Mouse (Mus musculus) B cell, adult 2 months (primary cell): Measurements from ENCODE around the gene Sprr2k.
"Not testable (repeated sequence)": the region's sequence is repeated elsewhere in the genome, so short reads cannot be mapped to it uniquely, and the experiment has no call there.

ENCODE experiments used
- DNase-seq, 2 experiments: peaks; one replicate each; pipeline ENCODE4 v3.0.0; 2022

Gene Sprr2k

GRCm38 (mm10) chr3:92432282-92432681, at the start of gene Sprr2k:
TSS of gene Sprr2k (plus strand) at chr3:92432582.
- DNase-seq = no peak

- DNase-seq = no peak
Observed at GRCm38 (mm10) chr3:92385385-92385784, 47.0 kb upstream of the Sprr2k start, which contains the start of gene Sprr2h. TSS of gene Sprr2h (plus strand) at chr3:92385685.

- DNase-seq = no peak
Observed at GRCm38 (mm10) chr3:92394301-92394700, 38.1 kb upstream of the Sprr2k start.

- no peak for DNase-seq
Observed at GRCm38 (mm10) chr3:92407691-92408090, 24.7 kb upstream of the Sprr2k start, which contains the start of gene Sprr2i. TSS of gene Sprr2i (plus strand) at chr3:92407991.

- DNase-seq = no peak
Observed at GRCm38 (mm10) chr3:92417782-92418181, 14.6 kb upstream of the Sprr2k start, which contains the start of gene Sprr2j-ps. TSS of gene Sprr2j-ps (plus strand) at chr3:92418082.

- no peak for DNase-seq
Observed at GRCm38 (mm10) chr3:92429323-92429722, 3.1 kb upstream of the Sprr2k start, which contains the start of gene Gm9774. TSS of gene Gm9774 (minus strand) at chr3:92429423.

- DNase-seq = no peak
Observed at GRCm38 (mm10) chr3:92438689-92439088, 6.3 kb downstream of the Sprr2k start, which contains the start of gene Sprr1b. TSS of gene Sprr1b (minus strand) at chr3:92438789.

GRCm38 (mm10) chr3:92440177-92440576, 7.8 kb downstream of the Sprr2k start:
- DNase-seq = no peak

- DNase-seq = no peak
Observed at GRCm38 (mm10) chr3:92455151-92455550, 22.8 kb downstream of the Sprr2k start.

GRCm38 (mm10) chr3:92458620-92459019, 26.2 kb downstream of the Sprr2k start, which contains the start of gene Sprr3:
TSS of gene Sprr3 (minus strand) at chr3:92458720.
- DNase-seq = no peak

- DNase-seq = no peak
Observed at GRCm38 (mm10) chr3:92466576-92466975, 34.2 kb downstream of the Sprr2k start.

- no peak for DNase-seq
Observed at GRCm38 (mm10) chr3:92467424-92467823, 35.0 kb downstream of the Sprr2k start.

GRCm38 (mm10) chr3:92470111-92470510, 37.7 kb downstream of the Sprr2k start:
- no peak for DNase-seq

- DNase-seq = not testable (repeated sequence)
Observed at GRCm38 (mm10) chr3:92481249-92481648, 48.9 kb downstream of the Sprr2k start.
